Mouse (Mus musculus) midbrain, embryonic 11.5 days (tissue): ENCODE results near the gene Tigit. TPM values are rescaled to one million over a fixed set of nuclear protein-coding genes. Genes with fewer than 3 reads are reported as not detected.
A peak's percentile ranks its signal among the peaks of the same experiment; 100 is the strongest.

Experiments used
- ATAC-seq: fragments of 200-750 bp; cut with Nextera tagmentation; 2 replicates; pipeline ENCODE4 v1.8.0; 2017; ENCODE audit warnings: moderate TSS enrichment, moderate library complexity; ENCODE audit not compliant: low FRiP score
- DNase-seq: peaks from one replicate; pipeline ENCODE4 v3.0.0; 2015; ENCODE audit warnings: low spot score; ENCODE audit errors: missing footprints
- H3K27ac ChIP-seq: fragments of 300-500 bp; sonication (generic); 2 replicates; pipeline ENCODE4 v1.5.1; 2014; ENCODE audit warnings: low read depth, low read length
- H3K27me3 ChIP-seq: fragments of 300-500 bp; sonication (generic); 2 replicates; pipeline ENCODE4 v1.6.1; 2014; ENCODE audit warnings: mild to moderate bottlenecking, low read length, moderate library complexity, mixed read lengths; ENCODE audit not compliant: control insufficient read depth, insufficient read depth
- H3K36me3 ChIP-seq: fragments of 300-500 bp; sonication (generic); 2 replicates; pipeline ENCODE4 v1.6.1; 2014; ENCODE audit warnings: mild to moderate bottlenecking, low read length, moderate library complexity, mixed read lengths; ENCODE audit not compliant: control insufficient read depth, insufficient read depth
- H3K4me1 ChIP-seq: fragments of 300-500 bp; sonication (generic); 2 replicates; pipeline ENCODE4 v1.6.1; 2014; ENCODE audit warnings: low read length; ENCODE audit not compliant: control insufficient read depth, insufficient read depth
- H3K4me2 ChIP-seq: fragments of 300-500 bp; sonication (generic); 2 replicates; pipeline ENCODE4 v1.6.1; 2014; ENCODE audit warnings: mild to moderate bottlenecking, moderate library complexity
- H3K4me3 ChIP-seq: fragments of 300-500 bp; sonication (generic); 2 replicates; pipeline ENCODE4 v1.5.1; 2014; ENCODE audit warnings: low read depth, low read length
- H3K9ac ChIP-seq: fragments of 300-500 bp; sonication (generic); 2 replicates; pipeline ENCODE4 v1.6.1; 2014; ENCODE audit warnings: low read length
- H3K9me3 ChIP-seq: fragments of 300-500 bp; sonication (generic); 2 replicates; pipeline ENCODE4 v1.6.1; 2016; ENCODE audit warnings: low read length; ENCODE audit not compliant: control insufficient read depth
- WGBS: fragments of 180-500 bp; shearing (Covaris S2); extraction: QIAGEN DNeasy Blood & Tissue Kit; methylation state at CpG from one replicate; pipeline ENCODE4 v1.1.7; 2014; 5-methylcytosine and 5-hydroxymethylcytosine counted together
- polyA plus RNA-seq: library from polyadenylated mRNA; unstranded; fragments of >200 nt; fragmentation: Nextera tagmentation; extraction: Ambion mirVana; gene quantifications from 2 replicates; pipeline ENCODE4 v1.2.1, GENCODE M21; 2014

Gene Tigit
- polyA plus RNA-seq, 1 experiment from 2014 or later = not detected

GRCm38 (mm10) chr16:43654269-43654668, 9.7 kb downstream of the Tigit start:
- H3K9ac ChIP-seq = no peak overlapping the region
- H3K27ac ChIP-seq = no peak overlapping the region
- 90% methylated on average over 3 of the region's 3 CpGs for WGBS
- no peaks in the 10 kb centered on the region for H3K27me3 ChIP-seq
- H3K36me3 ChIP-seq = no peaks in the 10 kb centered on the region
- ATAC-seq (no peak), DNase-seq (no peak)
- H3K4me1 ChIP-seq = no peaks in the 10 kb centered on the region
- no peaks in the 10 kb centered on the region for H3K9me3 ChIP-seq
- H3K4me2 ChIP-seq = no peak overlapping the region
- H3K4me3 ChIP-seq = no peak overlapping the region

GRCm38 (mm10) chr16:43653288-43653687, 10.7 kb downstream of the Tigit start:
- ATAC-seq (no peak), DNase-seq (no peak)
- WGBS = 91% methylated on average over 2 of the region's 2 CpGs

DNA sequence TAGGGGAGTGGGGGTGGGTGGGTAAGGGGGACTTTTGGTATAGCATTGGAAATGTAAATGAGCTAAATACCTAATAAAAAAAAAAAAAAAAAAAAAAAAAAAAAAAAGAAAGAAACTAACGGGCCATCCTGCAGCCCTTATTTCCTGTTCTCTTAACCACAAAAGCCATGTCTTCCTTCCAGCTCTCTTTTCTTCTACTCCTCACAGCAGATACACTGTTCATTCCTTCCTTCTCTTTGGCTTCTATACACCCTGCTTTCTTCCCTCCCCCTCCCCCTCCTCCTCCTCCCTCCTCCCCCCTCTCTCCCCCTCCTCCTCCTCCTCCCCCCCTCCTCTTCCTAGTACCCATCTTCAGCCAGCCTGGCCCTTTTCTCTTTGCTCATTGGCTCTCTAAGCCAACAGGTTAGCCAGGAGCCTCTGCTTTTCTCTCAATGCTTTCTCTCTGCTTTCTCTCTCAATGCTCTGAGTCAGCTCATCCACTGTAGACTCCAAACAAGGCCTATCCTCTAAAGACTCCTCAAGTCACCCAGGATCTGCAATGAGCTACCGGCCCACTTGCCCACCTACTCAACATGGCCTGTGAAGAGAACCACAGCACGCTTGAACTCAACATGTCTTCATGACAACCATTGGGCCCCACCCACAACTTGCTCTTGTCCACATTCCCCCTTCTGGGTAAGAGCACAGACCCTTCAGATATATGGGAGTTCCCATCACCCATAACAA, 13.4 kb downstream of the Tigit start:
- Histone ChIP-seq H3K9me3 (no peaks in the 10 kb centered on the region), H3K4me1 (no peaks in the 10 kb centered on the region), H3K27me3 (no peaks in the 10 kb centered on the region), H3K9ac (no peak overlapping the region), H3K36me3 (no peaks in the 10 kb centered on the region), H3K4me3 (no peak overlapping the region), H3K4me2 (no peak overlapping the region), H3K27ac (no peak overlapping the region)
- DNase-seq = peak; percentile 78
- 94% methylated on average over 3 of the region's 3 CpGs for WGBS
- no peak for ATAC-seq

More at GRCm38 (mm10) chr16:43653288-43653687, 10.7 kb downstream of the Tigit start:
- Histone ChIP-seq H3K9me3 (no peaks in the 10 kb centered on the region), H3K4me1 (no peaks in the 10 kb centered on the region), H3K36me3 (no peaks in the 10 kb centered on the region), H3K9ac (no peak overlapping the region), H3K4me2 (no peak overlapping the region), H3K4me3 (no peak overlapping the region), H3K27me3 (no peaks in the 10 kb centered on the region), H3K27ac (no peak overlapping the region)

- ATAC-seq (no peak), DNase-seq (peak; percentile 59)
- Histone ChIP-seq H3K4me3 (no peak overlapping the region), H3K9ac (no peak overlapping the region), H3K27ac (no peak overlapping the region), H3K9me3 (no peaks in the 10 kb centered on the region), H3K27me3 (no peaks in the 10 kb centered on the region), H3K36me3 (no peaks in the 10 kb centered on the region), H3K4me2 (no peak overlapping the region), H3K4me1 (no peaks in the 10 kb centered on the region)
- WGBS = 86% methylated on average over 1 of the region's 1 CpGs
Observed at GRCm38 (mm10) chr16:43647641-43648040, 16.3 kb downstream of the Tigit start.

DNA sequence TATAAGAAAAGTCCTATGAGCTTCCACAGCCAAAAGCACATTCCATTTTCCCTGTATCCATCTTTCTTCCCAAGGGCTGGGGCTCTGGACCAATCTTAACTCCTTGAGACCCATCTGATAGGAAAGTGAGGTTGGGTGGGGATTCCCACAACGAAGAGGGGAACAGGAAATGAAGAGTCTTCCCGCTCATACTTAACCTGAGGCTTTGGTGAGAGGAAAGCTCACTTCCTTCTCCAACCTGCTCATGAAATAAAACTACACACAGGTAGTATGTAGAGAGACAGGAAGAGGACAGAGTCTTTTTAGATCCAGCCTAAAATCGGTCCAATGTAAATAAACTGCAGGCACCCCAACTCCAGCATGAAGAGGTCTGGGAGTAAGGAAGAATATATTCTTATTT, 17.0 kb downstream of the Tigit start:
- no peak overlapping the region for H3K9ac ChIP-seq
- no peaks in the 10 kb centered on the region for H3K4me1 ChIP-seq
- DNase-seq (no peak), ATAC-seq (no peak)
- H3K36me3 ChIP-seq = no peaks in the 10 kb centered on the region
- no peaks in the 10 kb centered on the region for H3K27me3 ChIP-seq
- H3K9me3 ChIP-seq = no peaks in the 10 kb centered on the region
- no peak overlapping the region for H3K4me2 ChIP-seq
- no peak overlapping the region for H3K4me3 ChIP-seq
- 93% methylated on average over 3 of the region's 3 CpGs for WGBS
- H3K27ac ChIP-seq = no peak overlapping the region

- Histone ChIP-seq H3K9me3 (no peaks in the 10 kb centered on the region), H3K9ac (no peak overlapping the region), H3K36me3 (no peaks in the 10 kb centered on the region), H3K4me2 (no peak overlapping the region), H3K27ac (no peak overlapping the region), H3K4me3 (no peak overlapping the region), H3K27me3 (no peaks in the 10 kb centered on the region), H3K4me1 (no peaks in the 10 kb centered on the region)
- 81% methylated on average over 4 of the region's 4 CpGs for WGBS
- no peak for ATAC-seq
- peak; percentile 51 for DNase-seq
Observed at GRCm38 (mm10) chr16:43645879-43646278, 18.1 kb downstream of the Tigit start.

DNA sequence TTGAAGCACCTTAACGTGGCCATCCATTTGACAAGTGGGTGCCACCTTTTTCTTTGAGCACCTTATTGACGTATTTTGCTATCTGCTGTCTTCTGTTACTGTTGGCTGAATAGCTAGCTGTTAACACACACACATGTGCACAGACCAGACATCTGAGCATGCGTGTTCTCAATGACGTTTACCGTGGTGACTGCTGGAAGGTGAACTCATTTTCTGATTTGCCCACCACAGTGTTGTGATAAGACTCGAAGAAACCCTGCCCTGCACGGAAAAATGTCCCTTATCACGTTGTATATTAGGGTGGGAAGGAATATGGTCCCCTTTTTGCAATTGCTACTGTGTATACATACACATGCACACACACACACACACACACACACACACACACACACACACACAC, 22.7 kb downstream of the Tigit start:
- ATAC-seq = no peak
- H3K27me3 ChIP-seq = no peaks in the 10 kb centered on the region
- 93% methylated on average over 8 of the region's 8 CpGs for WGBS
- peak; percentile 33 for DNase-seq
- no peaks in the 10 kb centered on the region for H3K9me3 ChIP-seq
- H3K4me2 ChIP-seq = no peak overlapping the region
- H3K9ac ChIP-seq = no peak overlapping the region
- H3K4me1 ChIP-seq = no peaks in the 10 kb centered on the region
- no peaks in the 10 kb centered on the region for H3K36me3 ChIP-seq
- H3K27ac ChIP-seq = no peak overlapping the region
- no peak overlapping the region for H3K4me3 ChIP-seq

DNA sequence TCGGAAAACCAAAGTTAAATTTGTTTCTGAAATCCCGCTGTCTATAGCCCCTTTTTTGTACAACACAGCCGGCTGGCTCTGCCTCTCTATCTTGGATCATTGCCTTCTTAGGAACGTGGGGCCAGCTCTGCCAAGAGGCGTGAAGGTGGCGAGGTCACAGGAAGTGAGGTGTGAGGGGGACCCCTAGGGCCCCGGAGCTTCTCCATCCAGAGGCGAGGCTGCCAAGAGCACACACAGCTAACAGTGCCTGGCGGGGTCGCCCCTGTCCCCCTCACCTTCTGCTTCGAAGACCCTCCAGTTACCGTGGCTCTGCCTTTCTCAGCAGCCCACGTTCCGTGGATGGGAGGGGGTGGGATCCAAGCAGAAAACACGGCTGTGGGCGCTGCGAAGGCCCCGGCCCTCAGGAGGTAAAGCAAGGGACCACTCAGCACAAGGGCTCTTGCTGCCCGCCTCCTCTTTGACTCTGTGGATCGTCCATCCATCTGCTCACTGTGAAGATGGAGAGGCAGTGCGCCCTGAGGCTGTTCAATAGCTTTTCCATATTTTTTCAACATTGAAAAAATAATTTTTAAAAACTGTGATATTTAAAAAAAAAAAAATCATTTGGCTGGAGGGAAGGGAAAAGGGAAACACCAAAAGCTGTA, 25.4 kb downstream of the Tigit start:
- peak; percentile 31 for DNase-seq
- Histone ChIP-seq H3K27me3 (no peaks in the 10 kb centered on the region), H3K36me3 (no peaks in the 10 kb centered on the region), H3K9me3 (no peaks in the 10 kb centered on the region), H3K4me2 (no peak overlapping the region), H3K9ac (no peak overlapping the region), H3K27ac (no peak overlapping the region), H3K4me1 (no peaks in the 10 kb centered on the region), H3K4me3 (no peak overlapping the region)
- 85% methylated on average over 21 of the region's 21 CpGs for WGBS
- 0 out of 2 replicates have a peak, but pooled peaks have one; percentile 33 for ATAC-seq

DNA sequence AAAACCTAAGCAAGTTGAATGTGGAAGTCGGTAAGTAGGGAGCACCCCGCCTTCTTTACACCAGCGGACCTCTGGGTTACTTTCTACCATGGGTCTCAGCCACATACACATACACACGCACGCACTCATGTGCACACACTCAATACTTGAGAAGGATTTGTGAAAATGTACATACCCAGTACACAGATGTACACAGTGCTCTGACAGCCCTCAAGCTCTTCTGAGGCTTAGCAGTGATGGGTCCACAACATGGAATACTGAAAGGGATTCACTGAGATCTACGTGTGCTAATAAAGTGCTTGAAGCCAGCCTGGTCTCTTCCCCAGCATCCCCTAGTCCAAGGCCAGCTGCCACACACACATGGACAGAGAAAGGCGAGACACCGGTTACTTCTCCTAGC, 26.7 kb downstream of the Tigit start:
- Histone ChIP-seq H3K4me1 (no peaks in the 10 kb centered on the region), H3K4me2 (no peak overlapping the region), H3K4me3 (no peak overlapping the region), H3K27ac (no peak overlapping the region), H3K36me3 (no peaks in the 10 kb centered on the region), H3K9ac (no peak overlapping the region), H3K9me3 (no peaks in the 10 kb centered on the region), H3K27me3 (no peaks in the 10 kb centered on the region)
- DNase-seq (peak; percentile 75), ATAC-seq (no peak)
- WGBS = 93% methylated on average over 8 of the region's 8 CpGs
